Mouse (Mus musculus): ENCODE data around the gene Gm20696.

Gene Gm20696

GRCm38 (mm10) chr6:99338174-99338573, 328.4 kb downstream of the Gm20696 start:
- in situ Hi-C loops (cut with MboI; ENCODE audit: low pct_unique_long_range_greater_than_20kb in 1 of 2, low sequenced_read_pairs in 2 of 2, unreplicated experiment in 1 of 2), result no loop called here

- in situ Hi-C loops (cut with MboI; ENCODE audit: low pct_unique_long_range_greater_than_20kb in 1 of 2, low sequenced_read_pairs in 2 of 2, unreplicated experiment in 1 of 2), result no loop called here
Measured at GRCm38 (mm10) chr6:99337575-99337974, 329.0 kb downstream of the Gm20696 start.

GRCm38 (mm10) chr6:99336191-99336590, 330.4 kb downstream of the Gm20696 start:
- in situ Hi-C loops (cut with MboI; ENCODE audit: low pct_unique_long_range_greater_than_20kb in 1 of 2, low sequenced_read_pairs in 2 of 2, unreplicated experiment in 1 of 2), result no loop called here

GRCm38 (mm10) chr6:99335174-99335830, 331.3 kb downstream of the Gm20696 start:
- in situ Hi-C loops (cut with MboI; ENCODE audit: low pct_unique_long_range_greater_than_20kb in 1 of 2, low sequenced_read_pairs in 2 of 2, unreplicated experiment in 1 of 2), result no loop called here

- in situ Hi-C loops (cut with MboI; ENCODE audit: low pct_unique_long_range_greater_than_20kb in 1 of 2, low sequenced_read_pairs in 2 of 2, unreplicated experiment in 1 of 2), result no loop called here
Measured at GRCm38 (mm10) chr6:99334255-99334654, 332.3 kb downstream of the Gm20696 start.

GRCm38 (mm10) chr6:99333127-99333526, 333.5 kb downstream of the Gm20696 start:
- in situ Hi-C loops (cut with MboI; ENCODE audit: low pct_unique_long_range_greater_than_20kb in 1 of 2, low sequenced_read_pairs in 2 of 2, unreplicated experiment in 1 of 2), result no loop called here

GRCm38 (mm10) chr6:99330169-99330568, 336.4 kb downstream of the Gm20696 start:
- in situ Hi-C loops (cut with MboI; ENCODE audit: low pct_unique_long_range_greater_than_20kb in 1 of 2, low sequenced_read_pairs in 2 of 2, unreplicated experiment in 1 of 2), result no loop called here

- in situ Hi-C loops (cut with MboI; ENCODE audit: low pct_unique_long_range_greater_than_20kb in 1 of 2, low sequenced_read_pairs in 2 of 2, unreplicated experiment in 1 of 2), result no loop called here
Measured at GRCm38 (mm10) chr6:99328634-99329033, 338.0 kb downstream of the Gm20696 start.

- in situ Hi-C loops (cut with MboI; ENCODE audit: low pct_unique_long_range_greater_than_20kb in 1 of 2, low sequenced_read_pairs in 2 of 2, unreplicated experiment in 1 of 2), result no loop called here
Measured at GRCm38 (mm10) chr6:99328146-99328545, 338.5 kb downstream of the Gm20696 start.

GRCm38 (mm10) chr6:99327721-99328120, 338.9 kb downstream of the Gm20696 start:
- in situ Hi-C loops (cut with MboI; ENCODE audit: low pct_unique_long_range_greater_than_20kb in 1 of 2, low sequenced_read_pairs in 2 of 2, unreplicated experiment in 1 of 2), result no loop called here

- in situ Hi-C loops (cut with MboI; ENCODE audit: low pct_unique_long_range_greater_than_20kb in 1 of 2, low sequenced_read_pairs in 2 of 2, unreplicated experiment in 1 of 2), result no loop called here
Measured at GRCm38 (mm10) chr6:99325881-99326280, 340.7 kb downstream of the Gm20696 start.

- in situ Hi-C loops (cut with MboI; ENCODE audit: low pct_unique_long_range_greater_than_20kb in 1 of 2, low sequenced_read_pairs in 2 of 2, unreplicated experiment in 1 of 2), result no loop called here
Measured at GRCm38 (mm10) chr6:99325461-99325860, 341.1 kb downstream of the Gm20696 start.

GRCm38 (mm10) chr6:99322132-99322904, 344.3 kb downstream of the Gm20696 start:
- in situ Hi-C loops (cut with MboI; ENCODE audit: low pct_unique_long_range_greater_than_20kb in 1 of 2, low sequenced_read_pairs in 2 of 2, unreplicated experiment in 1 of 2), result no loop called here

- in situ Hi-C loops (cut with MboI; ENCODE audit: low pct_unique_long_range_greater_than_20kb in 1 of 2, low sequenced_read_pairs in 2 of 2, unreplicated experiment in 1 of 2), result no loop called here
Measured at GRCm38 (mm10) chr6:99320444-99320843, 346.2 kb downstream of the Gm20696 start.

- in situ Hi-C loops (cut with MboI; ENCODE audit: low pct_unique_long_range_greater_than_20kb in 1 of 2, low sequenced_read_pairs in 2 of 2, unreplicated experiment in 1 of 2), result no loop called here
Measured at GRCm38 (mm10) chr6:99319415-99320405, 346.9 kb downstream of the Gm20696 start.

- in situ Hi-C loops (cut with MboI; ENCODE audit: low pct_unique_long_range_greater_than_20kb in 1 of 2, low sequenced_read_pairs in 2 of 2, unreplicated experiment in 1 of 2), result no loop called here
Measured at GRCm38 (mm10) chr6:99314746-99315145, 351.9 kb downstream of the Gm20696 start.

- in situ Hi-C loops (cut with MboI; ENCODE audit: low pct_unique_long_range_greater_than_20kb in 1 of 2, low sequenced_read_pairs in 2 of 2, unreplicated experiment in 1 of 2), result no loop called here
Measured at GRCm38 (mm10) chr6:99310529-99310928, 356.1 kb downstream of the Gm20696 start.

- in situ Hi-C loops (cut with MboI; ENCODE audit: low pct_unique_long_range_greater_than_20kb in 1 of 2, low sequenced_read_pairs in 2 of 2, unreplicated experiment in 1 of 2), result no loop called here
Measured at GRCm38 (mm10) chr6:99310171-99310500, 356.5 kb downstream of the Gm20696 start.

Data from mouse embryonic stem cell (cell line).